Mouse (Mus musculus) heart, embryonic 13.5 days (tissue): ENCODE data around the gene Agxt2. TPM values are rescaled to one million over a fixed set of nuclear protein-coding genes. Genes with fewer than 3 reads are reported as not detected.

Experiments used
- ATAC-seq: fragments of 200-750 bp; cut with Nextera tagmentation; 2 replicates; pipeline ENCODE4 v1.8.0; 2017; ENCODE audit warnings: moderate TSS enrichment; ENCODE audit not compliant: insufficient number of reproducible peaks, low FRiP score, low TSS enrichment; ENCODE audit errors: extremely low read depth
- H3K27ac ChIP-seq: fragments of 300-500 bp; sonication (generic); replicated peaks from 2 replicates; pipeline ENCODE4 v1.5.1; 2015; ENCODE audit warnings: moderate library complexity, mild to moderate bottlenecking, inconsistent platforms
- H3K27me3 ChIP-seq: fragments of 300-500 bp; sonication (generic); replicated peaks from 2 replicates; pipeline ENCODE4 v1.6.1; 2015; ENCODE audit warnings: mild to moderate bottlenecking, inconsistent platforms
- H3K36me3 ChIP-seq: fragments of 300-500 bp; sonication (generic); 2 replicates; pipeline ENCODE4 v1.6.1; 2015; ENCODE audit warnings: mild to moderate bottlenecking, inconsistent platforms
- H3K4me1 ChIP-seq: fragments of 300-500 bp; sonication (generic); 2 replicates; pipeline ENCODE4 v1.6.1; 2015; ENCODE audit warnings: inconsistent platforms
- H3K4me2 ChIP-seq: fragments of 300-500 bp; sonication (generic); 2 replicates; pipeline ENCODE4 v1.6.1; 2015; ENCODE audit warnings: inconsistent platforms, mild to moderate bottlenecking, moderate library complexity
- H3K4me3 ChIP-seq: fragments of 300-500 bp; sonication (generic); 2 replicates; pipeline ENCODE4 v1.5.1; 2015; ENCODE audit warnings: moderate library complexity, mild to moderate bottlenecking, inconsistent platforms
- H3K9ac ChIP-seq: fragments of 300-500 bp; sonication (generic); 2 replicates; pipeline ENCODE4 v1.6.1; 2015; ENCODE audit warnings: inconsistent platforms, mild to moderate bottlenecking, moderate library complexity
- H3K9me3 ChIP-seq: fragments of 300-500 bp; sonication (generic); 2 replicates; pipeline ENCODE4 v1.6.1; 2016; ENCODE audit warnings: inconsistent platforms
- WGBS: fragments of 180-500 bp; shearing (Covaris S2); methylation state at CpG from one replicate; pipeline ENCODE4 v1.1.7; 2015; ENCODE audit warnings: mixed read lengths; 5-methylcytosine and 5-hydroxymethylcytosine counted together
- polyA plus RNA-seq: library from polyadenylated mRNA; unstranded; fragments of >200 nt; fragmentation: Nextera tagmentation; extraction: Ambion mirVana; gene quantifications from 2 replicates; pipeline ENCODE4 v1.2.1, GENCODE M21; 2015

Agxt2 gene
- polyA plus RNA-seq, 1 experiment from 2014 or later: not detected

- H3K4me2 ChIP-seq: no peak overlapping the region
- ATAC-seq: no peak
- H3K36me3 ChIP-seq: no peaks in the 10 kb centered on the region
- H3K27me3 ChIP-seq: no peaks in the 10 kb centered on the region
- no peak overlapping the region for H3K9ac ChIP-seq
- no peak overlapping the region for H3K4me3 ChIP-seq
- WGBS: 82% methylated on average over 3 of the region's 3 CpGs
- no peak overlapping the region for H3K27ac ChIP-seq
- peaks cover 10% of the 10 kb centered on the region for H3K4me1 ChIP-seq
- no peaks in the 10 kb centered on the region for H3K9me3 ChIP-seq
Measured at GRCm38 (mm10) chr15:10379757-10380458, 21.6 kb downstream of the Agxt2 start.

- H3K9ac ChIP-seq: no peak overlapping the region
- no peaks in the 10 kb centered on the region for H3K9me3 ChIP-seq
- peaks cover 9% of the 10 kb centered on the region; the same call in 1 of the 2 replicates for H3K27me3 ChIP-seq
- H3K4me3 ChIP-seq: no peak overlapping the region
- H3K36me3 ChIP-seq: no peaks in the 10 kb centered on the region
- H3K27ac ChIP-seq: no peak overlapping the region
- no peak overlapping the region for H3K4me2 ChIP-seq
- no peak for ATAC-seq
- 77% methylated on average over 2 of the region's 2 CpGs for WGBS
- H3K4me1 ChIP-seq: peaks cover 6% of the 10 kb centered on the region
Measured at GRCm38 (mm10) chr15:10387263-10387662, 28.9 kb downstream of the Agxt2 start.

GRCm38 (mm10) chr15:10399795-10400194, 41.5 kb downstream of the Agxt2 start:
- no peaks in the 10 kb centered on the region for H3K27me3 ChIP-seq
- WGBS: 55% methylated on average over 2 of the region's 2 CpGs
- no peak overlapping the region for H3K4me3 ChIP-seq
- H3K27ac ChIP-seq: no peak overlapping the region
- H3K9ac ChIP-seq: no peak overlapping the region
- no peaks in the 10 kb centered on the region for H3K9me3 ChIP-seq
- ATAC-seq: no peak
- no peak overlapping the region for H3K4me2 ChIP-seq
- no peaks in the 10 kb centered on the region for H3K4me1 ChIP-seq
- H3K36me3 ChIP-seq: no peaks in the 10 kb centered on the region

GRCm38 (mm10) chr15:10400415-10400814, 42.1 kb downstream of the Agxt2 start:
- 66% methylated on average over 3 of the region's 3 CpGs for WGBS
- no peak for ATAC-seq
- no peaks in the 10 kb centered on the region for H3K9me3 ChIP-seq

GRCm38 (mm10) chr15:10409842-10410241, 51.5 kb downstream of the Agxt2 start:
- ATAC-seq: no peak
- H3K27me3 ChIP-seq: no peaks in the 10 kb centered on the region
- no peaks in the 10 kb centered on the region for H3K36me3 ChIP-seq
- H3K4me1 ChIP-seq: no peaks in the 10 kb centered on the region
- 61% methylated on average over 3 of the region's 3 CpGs for WGBS
- H3K9ac ChIP-seq: no peak overlapping the region
- no peak overlapping the region for H3K4me2 ChIP-seq
- H3K4me3 ChIP-seq: no peak overlapping the region
- H3K27ac ChIP-seq: no peak overlapping the region
- H3K9me3 ChIP-seq: no peaks in the 10 kb centered on the region

More at GRCm38 (mm10) chr15:10400415-10400814, 42.1 kb downstream of the Agxt2 start:
- Histone ChIP-seq H3K9ac (no peak overlapping the region), H3K27ac (no peak overlapping the region), H3K4me2 (no peak overlapping the region), H3K4me1 (no peaks in the 10 kb centered on the region), H3K27me3 (no peaks in the 10 kb centered on the region), H3K36me3 (no peaks in the 10 kb centered on the region), H3K4me3 (no peak overlapping the region)

- Histone ChIP-seq H3K4me2 (no peak overlapping the region), H3K9ac (no peak overlapping the region), H3K9me3 (no peaks in the 10 kb centered on the region), H3K4me3 (no peak overlapping the region), H3K4me1 (no peaks in the 10 kb centered on the region), H3K27me3 (no peaks in the 10 kb centered on the region), H3K27ac (no peak overlapping the region), H3K36me3 (no peaks in the 10 kb centered on the region)
- WGBS: 79% methylated on average over 2 of the region's 2 CpGs
- ATAC-seq: no peak
Measured at GRCm38 (mm10) chr15:10410881-10411280, 52.5 kb downstream of the Agxt2 start.

- Histone ChIP-seq H3K27ac (no peak overlapping the region), H3K9ac (no peak overlapping the region), H3K9me3 (no peaks in the 10 kb centered on the region), H3K4me2 (no peak overlapping the region), H3K36me3 (no peaks in the 10 kb centered on the region), H3K4me1 (no peaks in the 10 kb centered on the region), H3K27me3 (no peaks in the 10 kb centered on the region), H3K4me3 (no peak overlapping the region)
- no peak for ATAC-seq
- WGBS: 83% methylated on average over 6 of the region's 6 CpGs
Measured at GRCm38 (mm10) chr15:10413656-10414055, 55.3 kb downstream of the Agxt2 start.

GRCm38 (mm10) chr15:10421138-10421784, 62.9 kb downstream of the Agxt2 start:
- H3K4me3 ChIP-seq: no peak overlapping the region
- no peaks in the 10 kb centered on the region for H3K4me1 ChIP-seq
- no peaks in the 10 kb centered on the region for H3K36me3 ChIP-seq
- no peak overlapping the region for H3K9ac ChIP-seq
- no peaks in the 10 kb centered on the region for H3K27me3 ChIP-seq
- no peak overlapping the region for H3K4me2 ChIP-seq
- no peaks in the 10 kb centered on the region for H3K9me3 ChIP-seq
- no peak for ATAC-seq
- no peak overlapping the region for H3K27ac ChIP-seq
- WGBS: 24% methylated on average over 7 of the region's 7 CpGs

GRCm38 (mm10) chr15:10421785-10422144, 63.4 kb downstream of the Agxt2 start:
- H3K4me1 ChIP-seq: no peaks in the 10 kb centered on the region
- no peaks in the 10 kb centered on the region for H3K36me3 ChIP-seq
- 73% methylated on average over 1 of the region's 1 CpGs for WGBS
- no peak for ATAC-seq
- no peaks in the 10 kb centered on the region for H3K27me3 ChIP-seq
- no peak overlapping the region for H3K9ac ChIP-seq
- H3K4me2 ChIP-seq: no peak overlapping the region
- H3K4me3 ChIP-seq: no peak overlapping the region
- no peak overlapping the region for H3K27ac ChIP-seq
- no peaks in the 10 kb centered on the region for H3K9me3 ChIP-seq

- Histone ChIP-seq H3K4me1 (no peaks in the 10 kb centered on the region), H3K27ac (no peak overlapping the region), H3K4me2 (no peak overlapping the region), H3K9ac (no peak overlapping the region), H3K36me3 (no peaks in the 10 kb centered on the region), H3K9me3 (no peaks in the 10 kb centered on the region), H3K4me3 (no peak overlapping the region), H3K27me3 (no peaks in the 10 kb centered on the region)
- ATAC-seq: no peak
- WGBS: 70% methylated on average over 6 of the region's 6 CpGs
Measured at GRCm38 (mm10) chr15:10426124-10426523, 67.8 kb downstream of the Agxt2 start.

GRCm38 (mm10) chr15:10426545-10427266, 68.4 kb downstream of the Agxt2 start:
- no peak for ATAC-seq
- Histone ChIP-seq H3K27ac (no peak overlapping the region), H3K36me3 (no peaks in the 10 kb centered on the region), H3K4me1 (no peaks in the 10 kb centered on the region), H3K27me3 (no peaks in the 10 kb centered on the region), H3K9ac (no peak overlapping the region), H3K9me3 (no peaks in the 10 kb centered on the region), H3K4me2 (no peak overlapping the region), H3K4me3 (no peak overlapping the region)
- WGBS: 83% methylated on average over 13 of the region's 13 CpGs
